Mouse (Mus musculus): ENCODE data around the gene Gm17387. TPM values are rescaled to one million over a fixed set of nuclear protein-coding genes. Genes with fewer than 3 reads are reported as not detected.
"Not testable (repeated sequence)": the region's sequence is repeated elsewhere in the genome, so short reads cannot be mapped to it uniquely, and the experiment has no call there.

Gm17387 gene
- total and polyA plus RNA-seq, 2 experiments from 2014 or later = not detected

DNA sequence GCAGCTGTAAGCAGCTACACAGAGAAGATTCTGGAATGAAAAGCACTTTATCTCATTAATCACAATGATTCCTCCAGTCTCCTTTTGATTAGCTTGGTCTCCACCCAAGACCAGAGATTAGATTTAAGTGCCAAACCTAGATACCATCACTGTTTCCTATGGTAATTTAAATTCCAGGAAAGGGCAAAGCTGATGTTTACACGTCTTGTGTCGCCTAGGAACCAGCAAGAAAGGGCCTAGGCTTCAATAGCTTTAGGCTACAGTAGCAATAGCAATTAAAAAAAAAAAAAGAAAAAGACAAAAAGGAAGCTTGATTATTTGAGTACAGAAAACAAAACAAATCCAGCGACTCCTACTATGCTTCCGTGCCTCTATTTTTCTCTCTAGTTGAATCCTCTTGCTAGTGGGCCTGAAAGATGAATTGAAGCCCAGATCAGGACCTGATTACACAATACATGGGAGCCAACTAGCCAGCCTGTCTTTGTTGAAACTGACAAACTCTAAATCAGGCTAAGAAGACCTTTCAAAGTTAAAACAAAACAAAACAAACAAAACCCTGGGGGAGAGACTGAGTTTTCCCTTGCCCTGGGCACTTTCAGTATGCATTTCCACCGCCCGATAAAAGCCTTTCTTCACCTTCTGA is 2.7 kb upstream of the Gm17387 start:
- ATAC-seq = peak; percentile 50; the same call in 1 of the 2 replicates
- no peak overlapping the region for H3K9ac ChIP-seq
- H3K4me3 ChIP-seq (ENCODE audit: low read depth, low read length) = no peak overlapping the region
- peak overlapping the region; percentile 70 for H3K27ac ChIP-seq (ENCODE audit: low read depth, low read length)
- no peaks in the 10 kb centered on the region for H3K27me3 ChIP-seq (ENCODE audit: insufficient read depth, low read length)
- no peaks in the 10 kb centered on the region for H3K9me3 ChIP-seq (ENCODE audit: low read length)
- no peaks in the 10 kb centered on the region for H3K36me3 ChIP-seq (ENCODE audit: insufficient read depth)
- DNase-seq = peak; percentile 13
- WGBS = 4% methylated on average over 6 of the region's 6 CpGs
- TF ChIP-seq CTCF (IDR thresholded peaks at IDR 0.05; ENCODE audit: low read depth) = no peak
- no peak overlapping the region for H3K4me2 ChIP-seq (ENCODE audit: low read depth)
- H3K4me1 ChIP-seq (ENCODE audit: insufficient read depth) = no peaks in the 10 kb centered on the region

DNA sequence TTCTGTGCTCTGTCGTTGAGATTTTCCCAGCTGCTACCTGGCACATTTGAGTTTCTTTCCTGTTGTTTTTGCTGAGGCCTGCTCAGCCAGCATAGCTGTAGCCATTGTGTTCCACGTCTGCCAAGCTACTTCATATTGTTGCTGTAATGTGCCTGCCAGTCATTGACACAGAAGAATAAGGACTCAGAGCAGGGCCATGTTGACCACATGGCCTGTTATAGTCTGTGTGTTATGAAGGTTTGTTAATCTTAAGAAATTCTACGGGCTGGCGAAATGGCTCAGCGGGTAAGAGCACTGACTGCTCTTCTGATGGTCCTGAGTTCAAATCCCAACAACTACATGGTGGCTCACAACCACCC is 2.2 kb upstream of the Gm17387 start:
- Histone ChIP-seq H3K27me3 (ENCODE audit: insufficient read depth, low read length) (no peaks in the 10 kb centered on the region), H3K4me3 (ENCODE audit: low read depth, low read length) (no peak overlapping the region), H3K9me3 (ENCODE audit: low read length) (no peaks in the 10 kb centered on the region), H3K4me2 (ENCODE audit: low read depth) (no peak overlapping the region), H3K9ac (no peak overlapping the region), H3K36me3 (ENCODE audit: insufficient read depth) (no peaks in the 10 kb centered on the region), H3K27ac (ENCODE audit: low read depth, low read length) (peak overlapping the region; percentile 70; the same call in 1 of the 2 replicates), H3K4me1 (ENCODE audit: insufficient read depth) (no peaks in the 10 kb centered on the region)
- WGBS = 17% methylated on average over 5 of the region's 5 CpGs
- DNase-seq = peak; percentile 18
- peak; percentile 50; the same call in 1 of the 2 replicates for ATAC-seq
- no peak for TF ChIP-seq CTCF (IDR thresholded peaks at IDR 0.05; ENCODE audit: low read depth)

DNA sequence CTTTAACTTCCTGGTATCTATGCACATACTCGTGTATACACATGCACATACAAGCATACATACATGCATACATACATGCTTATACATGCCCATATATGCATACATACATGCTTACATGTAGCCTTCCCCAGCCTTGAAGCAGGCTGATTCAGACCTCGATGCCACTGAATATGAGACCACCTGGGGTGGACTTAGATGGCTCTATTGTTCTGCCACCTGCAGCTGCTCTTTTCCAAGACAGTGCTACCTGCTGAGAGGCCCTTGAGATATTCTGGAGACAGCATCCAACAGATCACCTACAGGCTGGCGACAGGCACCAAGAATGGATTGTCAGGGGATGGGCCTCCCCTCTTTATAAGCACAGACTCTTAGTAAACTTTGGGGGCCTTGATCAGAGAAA is 1.5 kb downstream of the Gm17387 start:
- no peak overlapping the region for H3K4me2 ChIP-seq (ENCODE audit: low read depth)
- DNase-seq = no peak
- WGBS = 35% methylated on average over 3 of the region's 3 CpGs

DNA sequence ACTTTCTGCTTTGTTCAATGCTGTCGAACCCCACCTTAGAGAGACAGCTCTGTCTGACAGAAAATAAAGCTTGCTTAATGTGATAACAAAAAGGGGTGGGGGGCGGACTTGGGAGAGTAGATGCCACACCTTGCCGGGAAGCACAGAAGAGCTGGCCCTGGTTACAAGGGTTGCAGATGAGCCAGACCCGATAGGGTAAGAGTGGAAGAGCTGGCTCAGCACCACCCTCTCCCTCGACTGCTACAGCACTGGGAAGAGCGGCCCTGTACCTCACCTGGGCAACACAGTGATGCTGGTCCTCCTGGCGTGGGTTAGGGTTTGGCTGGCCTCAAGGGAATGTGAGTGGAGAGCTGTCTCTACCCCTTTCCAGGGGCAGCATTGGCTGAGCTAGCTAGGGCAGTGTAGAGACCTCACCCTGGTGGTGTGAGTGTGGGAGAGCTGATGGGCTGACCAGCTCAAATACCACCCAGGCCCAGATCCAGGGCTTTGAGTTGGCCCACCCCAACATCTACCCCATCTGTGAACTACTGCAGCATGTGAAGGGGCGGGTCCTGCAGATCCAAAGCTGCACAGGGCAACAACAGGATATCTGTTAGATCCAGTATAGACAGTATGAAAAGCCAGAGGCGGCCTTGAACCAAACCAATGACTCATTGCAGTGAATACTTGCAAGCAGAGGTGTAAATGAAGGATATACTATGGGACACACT is 3.7 kb downstream of the Gm17387 start:
- H3K9me3 ChIP-seq (ENCODE audit: low read length) = no peaks in the 10 kb centered on the region
- H3K4me3 ChIP-seq (ENCODE audit: low read depth, low read length) = no peak overlapping the region
- H3K4me2 ChIP-seq (ENCODE audit: low read depth) = no peak overlapping the region
- no peak overlapping the region for H3K27ac ChIP-seq (ENCODE audit: low read depth, low read length)
- WGBS = 83% methylated on average over 9 of the region's 9 CpGs
- DNase-seq (no peak), ATAC-seq (no peak)
- no peaks in the 10 kb centered on the region for H3K36me3 ChIP-seq (ENCODE audit: insufficient read depth)
- no peaks in the 10 kb centered on the region for H3K4me1 ChIP-seq (ENCODE audit: insufficient read depth)
- no peaks in the 10 kb centered on the region for H3K27me3 ChIP-seq (ENCODE audit: insufficient read depth, low read length)
- no peak overlapping the region for H3K9ac ChIP-seq
- no peak for TF ChIP-seq CTCF (IDR thresholded peaks at IDR 0.05; ENCODE audit: low read depth)

More for the DNA sequence above, 1.5 kb downstream of the Gm17387 start:
- no peaks in the 10 kb centered on the region for H3K36me3 ChIP-seq (ENCODE audit: insufficient read depth)
- no peak for ATAC-seq
- no peaks in the 10 kb centered on the region for H3K4me1 ChIP-seq (ENCODE audit: insufficient read depth)
- no peak overlapping the region for H3K27ac ChIP-seq (ENCODE audit: low read depth, low read length)
- H3K4me3 ChIP-seq (ENCODE audit: low read depth, low read length) = no peak overlapping the region
- H3K9ac ChIP-seq = no peak overlapping the region
- no peaks in the 10 kb centered on the region for H3K27me3 ChIP-seq (ENCODE audit: insufficient read depth, low read length)
- no peaks in the 10 kb centered on the region for H3K9me3 ChIP-seq (ENCODE audit: low read length)
- TF ChIP-seq CTCF (IDR thresholded peaks at IDR 0.05; ENCODE audit: low read depth) = no peak

DNA sequence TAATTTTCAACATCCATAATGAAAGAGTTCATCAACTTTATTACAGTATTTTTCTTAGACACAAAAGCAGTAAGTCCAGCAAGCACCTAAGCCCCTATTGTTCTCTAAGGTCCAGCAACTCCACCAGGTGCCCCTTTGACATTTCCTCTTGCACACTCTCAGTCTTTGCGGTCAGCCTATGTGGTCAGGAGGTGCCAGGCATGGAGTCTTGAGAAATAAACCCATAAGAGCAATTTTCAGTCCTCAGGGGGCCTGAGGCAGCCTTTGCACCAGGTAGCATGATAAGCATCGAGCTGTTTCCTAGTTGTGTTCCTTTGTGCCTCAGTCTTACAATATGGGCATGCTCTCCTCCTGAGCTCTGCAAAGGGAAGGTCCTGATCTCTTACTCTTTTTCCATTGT is 7.7 kb downstream of the Gm17387 start:
- not testable (repeated sequence) for ATAC-seq
- WGBS = 93% methylated on average over 1 of the region's 2 CpGs

DNA sequence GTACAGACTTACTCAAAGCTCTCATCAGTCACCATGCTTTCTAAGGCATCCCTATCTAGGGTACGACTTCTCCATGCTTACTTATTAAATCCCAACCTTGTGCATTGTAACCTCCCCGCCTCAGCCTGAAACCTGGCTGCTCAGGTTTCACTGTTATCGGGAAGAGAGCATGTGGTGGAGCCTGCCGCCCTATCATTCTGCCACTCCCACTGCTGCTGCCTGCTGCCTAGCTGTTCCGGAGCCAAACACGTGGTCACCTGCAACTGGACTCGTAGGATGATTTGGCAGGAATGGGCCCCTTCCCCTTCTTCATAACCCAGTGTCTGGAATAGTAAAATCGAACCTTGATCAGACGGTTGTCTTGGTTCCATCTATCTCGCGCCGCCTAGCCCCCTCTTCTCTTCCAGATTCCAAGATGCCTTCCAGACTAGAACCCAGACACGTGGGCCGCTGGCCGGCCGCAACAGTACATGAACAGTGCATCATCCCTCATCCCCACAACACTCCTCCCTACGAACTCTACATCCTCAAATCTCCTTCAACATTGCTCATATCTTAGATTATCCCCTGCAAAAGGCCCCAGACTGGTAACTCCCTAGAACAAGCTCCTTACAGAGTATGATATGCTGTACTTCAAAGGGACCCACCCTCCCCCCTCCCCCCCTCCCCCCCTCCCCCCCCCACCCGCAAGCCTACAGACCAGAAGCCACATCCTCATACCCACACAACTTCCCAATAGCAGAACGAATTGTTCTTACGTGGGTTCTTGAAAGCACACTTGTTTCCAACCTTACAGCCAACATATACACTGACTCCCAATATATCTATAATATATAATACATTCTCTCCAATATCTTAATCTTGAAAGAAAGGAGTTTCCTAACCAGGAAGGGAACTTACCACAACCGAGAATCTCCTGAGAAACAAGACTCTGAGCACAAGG is 9.4 kb downstream of the Gm17387 start:
- H3K27me3 ChIP-seq (ENCODE audit: insufficient read depth, low read length) = no peaks in the 10 kb centered on the region
- no peak overlapping the region for H3K9ac ChIP-seq
- no peak overlapping the region for H3K4me2 ChIP-seq (ENCODE audit: low read depth)
- DNase-seq = no peak
- H3K9me3 ChIP-seq (ENCODE audit: low read length) = no peaks in the 10 kb centered on the region
- 84% methylated on average over 20 of the region's 21 CpGs for WGBS
- no peak for TF ChIP-seq CTCF (IDR thresholded peaks at IDR 0.05; ENCODE audit: low read depth)
- no peak overlapping the region for H3K27ac ChIP-seq (ENCODE audit: low read depth, low read length)
- H3K36me3 ChIP-seq (ENCODE audit: insufficient read depth) = no peaks in the 10 kb centered on the region
- no peaks in the 10 kb centered on the region for H3K4me1 ChIP-seq (ENCODE audit: insufficient read depth)
- H3K4me3 ChIP-seq (ENCODE audit: low read depth, low read length) = no peak overlapping the region
- ATAC-seq = no peak

More for the DNA sequence above, 7.7 kb downstream of the Gm17387 start:
- H3K4me3 ChIP-seq (ENCODE audit: low read depth, low read length); H3K4me1 ChIP-seq (ENCODE audit: insufficient read depth); H3K9ac ChIP-seq; DNase-seq; H3K4me2 ChIP-seq (ENCODE audit: low read depth); H3K9me3 ChIP-seq (ENCODE audit: low read length); H3K36me3 ChIP-seq (ENCODE audit: insufficient read depth); H3K27me3 ChIP-seq (ENCODE audit: insufficient read depth, low read length); H3K27ac ChIP-seq (ENCODE audit: low read depth, low read length): not testable (repeated sequence)
